Mouse (Mus musculus) ovary, postnatal 10 days (tissue): ENCODE measurements around the gene Pcyt1a.

Source experiments
- DNase-seq: peaks from one replicate; pipeline ENCODE4 v3.0.0; 2022; ENCODE audit warnings: low spot score

The Pcyt1a gene

GRCm38 (mm10) chr16:32510399-32511337, 79.9 kb downstream of the Pcyt1a start:
- DNase-seq, result no peak

DNA sequence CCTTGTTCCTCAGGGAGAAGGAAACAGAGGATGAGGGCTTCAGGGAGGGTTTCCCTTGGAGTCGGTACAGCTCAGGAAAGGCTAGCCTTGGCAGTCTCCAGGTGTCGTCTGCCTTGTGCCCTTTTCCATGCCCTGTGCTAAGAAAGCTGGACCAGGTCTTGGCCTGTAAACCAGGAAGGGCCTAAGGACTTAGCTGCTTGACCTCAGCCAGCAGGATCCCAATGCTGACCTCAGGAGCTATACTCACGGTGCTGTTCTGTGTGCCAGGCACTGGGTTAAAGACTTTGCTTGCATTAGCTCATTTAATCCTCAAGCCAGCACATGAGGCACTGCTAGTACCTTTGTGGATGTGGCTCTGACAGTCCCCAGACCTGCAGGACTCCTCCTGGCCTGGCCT, 80.6 kb downstream of the Pcyt1a start:
- no peak for DNase-seq

DNA sequence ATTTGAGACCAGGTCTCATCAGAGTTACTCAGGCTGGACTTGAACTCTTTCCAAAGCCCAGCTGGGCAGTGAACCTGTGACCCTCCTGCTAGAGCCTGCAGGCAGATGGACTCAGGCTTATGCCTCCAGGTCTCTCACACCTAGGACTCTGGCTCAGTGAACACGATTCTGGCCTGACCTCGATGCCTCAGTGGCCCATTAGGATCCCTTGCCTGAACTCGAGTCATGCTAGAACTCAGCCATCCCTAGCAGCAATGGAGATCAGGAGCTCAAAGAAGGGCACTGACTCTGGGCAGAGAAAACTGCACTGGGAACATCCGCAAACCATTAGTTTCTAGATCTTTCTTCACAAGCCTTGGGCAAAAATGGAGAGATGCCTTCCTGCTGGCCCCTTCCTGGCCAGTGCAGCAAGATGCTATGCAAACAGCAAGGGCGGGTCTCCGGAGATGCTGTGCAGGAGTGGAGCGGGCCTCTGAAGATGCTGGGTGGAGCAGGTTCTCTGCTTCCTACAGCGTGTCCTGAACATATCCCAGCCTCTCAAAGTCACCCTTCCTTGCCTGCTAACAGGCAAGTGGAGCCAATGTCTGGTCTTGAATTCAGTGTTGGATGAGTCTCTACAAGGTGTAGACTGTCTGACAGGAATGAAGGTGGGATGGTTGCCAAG, 81.2 kb downstream of the Pcyt1a start:
- no peak for DNase-seq

- no peak for DNase-seq
Measured at GRCm38 (mm10) chr16:32512921-32513320, 82.2 kb downstream of the Pcyt1a start.

DNA sequence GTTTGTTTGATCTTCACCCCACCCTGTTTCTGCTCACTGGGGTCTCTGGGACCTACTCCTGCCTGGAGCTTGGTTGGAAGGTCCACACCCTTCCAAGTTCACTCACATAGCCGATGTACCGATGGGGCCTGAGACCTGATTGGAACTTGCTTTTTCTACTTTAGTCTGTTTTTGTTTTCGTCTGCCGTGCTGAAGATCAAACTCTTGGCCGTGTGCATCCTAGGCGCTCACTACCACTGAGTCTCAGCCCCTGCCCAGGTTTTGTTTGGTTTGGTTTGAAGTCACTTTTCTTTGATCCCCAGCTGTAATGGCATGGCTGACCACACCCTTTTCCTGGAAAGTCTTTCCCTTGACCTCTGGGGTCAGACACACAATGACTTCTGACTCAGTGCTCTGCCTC, 82.7 kb downstream of the Pcyt1a start:
- DNase-seq, result no peak

DNA sequence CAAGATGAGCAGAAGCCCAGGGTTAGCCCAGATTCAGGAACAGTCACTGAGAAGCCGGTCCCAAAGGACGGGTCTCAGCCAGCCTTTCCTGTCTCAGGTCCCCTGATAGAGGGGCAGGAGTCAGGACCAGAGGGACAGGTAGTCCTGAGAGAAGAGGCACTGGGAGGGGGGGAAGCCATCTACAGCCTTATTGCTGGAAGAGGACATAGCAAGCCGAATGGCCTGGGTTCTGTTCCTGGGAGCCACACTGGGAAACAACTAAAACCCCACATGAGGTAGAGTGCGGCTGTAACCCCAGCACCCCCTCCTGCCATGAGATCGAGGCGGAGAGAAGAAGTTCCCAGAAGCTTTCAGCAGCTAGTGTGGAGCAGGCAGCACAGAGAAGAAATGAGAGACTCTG, 83.2 kb downstream of the Pcyt1a start:
- DNase-seq, result no peak

DNA sequence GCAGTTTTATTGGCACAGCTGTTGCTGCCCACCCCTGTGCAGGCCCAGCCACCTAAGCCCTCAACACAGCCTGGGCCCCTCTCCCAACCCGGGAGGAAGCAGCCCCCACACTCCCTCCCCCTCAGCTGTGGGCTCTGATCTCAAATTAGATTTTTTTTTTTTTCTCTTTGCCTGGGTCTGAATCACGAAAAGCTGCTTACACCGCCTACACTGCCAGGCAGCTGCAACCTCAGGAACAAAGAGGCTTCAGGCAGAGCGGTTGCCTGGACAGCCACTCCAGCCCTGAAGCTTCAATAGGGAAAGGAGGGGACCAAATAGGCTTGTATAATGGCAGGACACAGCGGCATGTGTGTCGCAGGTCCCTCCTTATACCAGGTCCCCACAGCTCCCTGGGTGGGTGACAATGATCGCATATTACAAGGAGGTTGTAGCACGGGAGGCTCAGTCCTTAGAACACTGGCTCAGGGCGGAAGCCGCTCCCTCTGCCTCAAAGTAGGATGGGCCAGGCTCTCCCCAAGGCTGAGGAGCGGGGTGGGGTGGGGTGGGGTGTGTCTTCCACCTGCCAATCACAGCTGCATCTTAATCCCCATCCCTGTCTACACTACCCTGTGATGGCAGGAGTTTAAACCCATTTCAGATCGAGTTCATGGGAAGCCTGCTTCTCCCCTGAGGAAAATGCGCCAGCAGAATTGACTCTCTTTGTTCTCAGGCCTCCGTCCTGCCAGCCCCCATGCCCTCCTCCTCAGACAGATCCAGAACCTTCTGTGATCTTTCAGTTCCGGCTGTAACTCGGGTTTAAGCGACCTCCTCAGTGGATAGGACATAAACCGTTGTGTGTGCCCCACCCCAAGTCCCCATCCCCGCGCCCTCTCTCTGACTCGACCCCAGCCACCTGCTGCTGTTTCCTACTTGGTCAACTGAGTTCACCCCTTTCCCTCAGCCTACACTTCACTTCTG, 85.6 kb downstream of the Pcyt1a start:
- no peak for DNase-seq

- DNase-seq, result no peak
Measured at GRCm38 (mm10) chr16:32517785-32518481, 87.2 kb downstream of the Pcyt1a start.

- DNase-seq, result no peak
Measured at GRCm38 (mm10) chr16:32519656-32520371, 89.1 kb downstream of the Pcyt1a start.

GRCm38 (mm10) chr16:32520372-32520748, 89.6 kb downstream of the Pcyt1a start:
- no peak for DNase-seq

DNA sequence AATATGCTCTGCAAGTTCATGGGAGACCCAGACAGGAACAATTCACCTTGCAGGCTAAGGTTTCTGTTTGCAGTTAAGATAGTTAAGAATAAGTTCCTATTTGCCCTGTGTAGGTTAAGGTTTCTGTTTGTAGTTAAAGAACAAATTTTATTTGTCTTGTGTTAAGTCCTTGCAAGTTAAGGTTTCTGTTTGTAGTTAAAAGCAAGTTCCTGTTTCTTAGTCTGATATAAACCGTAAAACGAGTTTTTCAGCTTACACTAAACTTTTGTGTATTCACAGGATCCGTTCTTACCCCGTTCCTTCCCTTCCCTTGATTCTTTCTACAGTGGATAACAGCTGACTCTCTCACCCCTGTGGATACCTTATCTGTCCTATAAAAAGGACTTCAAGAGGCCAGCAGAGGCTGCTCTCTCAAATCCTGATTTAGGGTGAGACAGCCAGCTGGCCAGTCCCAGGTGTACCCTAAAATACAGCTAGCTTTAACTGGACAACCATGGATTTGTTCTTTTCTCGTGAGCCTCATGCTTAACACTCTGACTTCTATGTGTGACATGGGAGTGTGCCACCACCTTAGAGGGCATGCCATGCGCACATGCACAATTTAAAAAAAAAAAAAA, 92.0 kb downstream of the Pcyt1a start:
- no peak for DNase-seq

DNA sequence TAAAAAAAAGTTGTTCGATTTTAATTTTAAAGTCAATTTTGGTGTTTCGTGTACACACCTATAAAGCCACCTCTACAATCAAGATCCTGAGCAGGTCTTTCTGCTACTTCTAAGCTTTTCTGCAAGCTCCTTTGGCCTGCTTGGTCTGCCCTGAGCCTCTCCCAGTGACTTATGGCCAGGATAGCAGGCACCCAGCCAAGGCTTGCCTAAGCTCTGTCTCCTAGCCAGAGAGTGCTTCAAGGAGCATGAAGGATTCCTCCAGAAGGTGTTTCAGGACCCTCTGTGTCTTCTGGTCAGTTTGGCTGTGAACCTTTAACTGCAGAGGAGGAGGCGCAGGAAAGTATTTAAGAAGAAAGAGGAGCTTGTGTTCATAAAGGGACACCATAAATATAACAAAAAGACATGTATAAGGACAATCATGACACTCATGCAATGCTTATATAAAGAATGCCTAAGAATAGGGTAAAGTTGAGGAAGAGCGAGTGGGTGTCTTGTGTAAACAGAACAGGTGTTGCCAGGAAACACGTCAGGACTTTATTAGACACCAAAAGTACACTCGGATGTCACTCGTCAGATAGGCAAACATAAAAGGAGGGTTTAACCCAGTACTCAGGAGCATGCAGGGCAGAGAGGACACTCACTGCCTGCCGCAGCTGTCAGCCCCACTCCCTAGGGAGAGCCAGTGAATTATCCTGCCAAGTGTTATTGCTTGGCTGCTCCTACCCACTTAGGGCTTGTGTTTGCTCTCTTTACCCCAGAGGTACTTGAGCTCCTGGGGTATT, 92.9 kb downstream of the Pcyt1a start:
- DNase-seq, result no peak

- no peak for DNase-seq
Measured at GRCm38 (mm10) chr16:32524244-32524615, 93.5 kb downstream of the Pcyt1a start.
